Mouse (Mus musculus) neural tube, embryonic 12.5 days (tissue): ENCODE results near the gene Hist1h4f. TPM values are rescaled to one million over a fixed set of nuclear protein-coding genes. Genes with fewer than 3 reads are reported as not detected.
"Not testable (repeated sequence)": the region's sequence is repeated elsewhere in the genome, so short reads cannot be mapped to it uniquely, and the experiment has no call there.

Source experiments
- ATAC-seq: fragments of 200-750 bp; cut with Nextera tagmentation; 2 replicates; pipeline ENCODE4 v1.8.0; 2017; ENCODE audit warnings: low read depth, mild to moderate bottlenecking, moderate TSS enrichment, moderate library complexity; ENCODE audit not compliant: low FRiP score
- H3K27ac ChIP-seq: fragments of 300-500 bp; sonication (generic); 2 replicates; pipeline ENCODE4 v1.5.1; 2016
- H3K27me3 ChIP-seq: fragments of 300-500 bp; sonication (generic); replicated peaks from 2 replicates; pipeline ENCODE4 v1.6.1; 2016; ENCODE audit warnings: mild to moderate bottlenecking
- H3K36me3 ChIP-seq: fragments of 300-500 bp; sonication (generic); 2 replicates; pipeline ENCODE4 v1.6.1; 2016; ENCODE audit warnings: mild to moderate bottlenecking
- H3K4me1 ChIP-seq: fragments of 300-500 bp; sonication (generic); 2 replicates; pipeline ENCODE4 v1.6.1; 2016
- H3K4me2 ChIP-seq: fragments of 300-500 bp; sonication (generic); replicated peaks from 2 replicates; pipeline ENCODE4 v1.6.1; 2016; ENCODE audit warnings: mild to moderate bottlenecking
- H3K4me3 ChIP-seq: fragments of 300-500 bp; sonication (generic); 2 replicates; pipeline ENCODE4 v1.5.1; 2016
- H3K9ac ChIP-seq: fragments of 300-500 bp; sonication (generic); 2 replicates; pipeline ENCODE4 v1.6.1; 2016; ENCODE audit warnings: mild to moderate bottlenecking
- H3K9me3 ChIP-seq: fragments of 300-500 bp; sonication (generic); 2 replicates; pipeline ENCODE4 v1.6.1; 2016; ENCODE audit warnings: mild to moderate bottlenecking
- WGBS: fragments of 180-500 bp; shearing (Covaris S2); methylation state at CpG from one replicate; pipeline ENCODE4 v1.1.7; 2016; 5-methylcytosine and 5-hydroxymethylcytosine counted together
- polyA plus RNA-seq: library from polyadenylated mRNA; unstranded; fragments of >200 nt; fragmentation: Nextera tagmentation; extraction: Ambion mirVana; gene quantifications from 2 replicates; pipeline ENCODE4 v1.2.1, GENCODE M21; 2016

The Hist1h4f gene
- polyA plus RNA-seq, 1 experiment from 2014 or later = 0.79 TPM

DNA sequence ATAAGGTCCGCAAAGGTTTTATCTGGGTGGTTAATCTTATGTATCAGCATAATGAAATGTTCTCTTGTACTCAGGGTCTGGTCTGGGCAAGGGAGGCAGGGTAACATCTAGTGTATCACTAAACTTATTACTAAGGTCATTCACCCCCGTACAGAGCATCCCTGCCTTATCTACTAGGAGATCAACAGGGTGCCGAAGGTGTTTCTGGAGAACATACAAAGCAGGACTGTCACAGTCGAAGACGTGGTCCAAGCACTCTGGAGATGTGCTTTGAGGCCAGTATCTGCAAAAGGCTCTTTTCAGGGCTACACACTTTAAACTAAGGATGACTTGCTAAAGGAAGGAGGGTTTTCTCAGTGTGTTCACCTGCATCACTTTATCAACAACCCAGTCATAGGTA lies 4.8 kb downstream of the Hist1h4f start:
- Histone ChIP-seq H3K27ac (no peak overlapping the region), H3K36me3 (no peaks in the 10 kb centered on the region), H3K9me3 (no peaks in the 10 kb centered on the region), H3K4me1 (peaks cover 7% of the 10 kb centered on the region; the same call in 1 of the 2 replicates), H3K9ac (no peak overlapping the region), H3K27me3 (no peaks in the 10 kb centered on the region), H3K4me2 (no peak overlapping the region), H3K4me3 (no peak overlapping the region)
- no peak for ATAC-seq
- 89% methylated on average over 5 of the region's 5 CpGs for WGBS

DNA sequence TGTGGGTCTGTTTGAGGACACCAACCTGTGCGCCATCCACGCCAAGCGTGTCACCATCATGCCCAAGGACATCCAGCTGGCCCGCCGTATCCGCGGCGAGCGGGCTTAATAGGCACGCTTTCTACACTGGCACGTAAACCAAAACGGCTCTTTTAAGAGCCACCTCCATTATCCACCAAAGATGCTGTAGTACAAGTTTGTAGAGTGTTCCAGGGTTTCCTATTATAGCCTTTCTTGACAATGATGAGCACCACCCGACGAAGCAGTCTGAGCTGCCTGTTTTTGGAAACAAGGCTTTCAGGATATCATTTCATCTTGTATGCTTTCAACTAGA lies 6.7 kb downstream of the Hist1h4f start:
- ATAC-seq = peak; percentile 1
- Histone ChIP-seq H3K4me3 (peak overlapping the region; percentile 48), H3K4me2 (peak overlapping the region; percentile 52), H3K9ac (peak overlapping the region; percentile 61; the same call in 1 of the 2 replicates)
- H3K9me3 ChIP-seq, H3K4me1 ChIP-seq, H3K27ac ChIP-seq, H3K36me3 ChIP-seq, H3K27me3 ChIP-seq: not testable (repeated sequence)
- 0% methylated on average over 13 of the region's 14 CpGs for WGBS

DNA sequence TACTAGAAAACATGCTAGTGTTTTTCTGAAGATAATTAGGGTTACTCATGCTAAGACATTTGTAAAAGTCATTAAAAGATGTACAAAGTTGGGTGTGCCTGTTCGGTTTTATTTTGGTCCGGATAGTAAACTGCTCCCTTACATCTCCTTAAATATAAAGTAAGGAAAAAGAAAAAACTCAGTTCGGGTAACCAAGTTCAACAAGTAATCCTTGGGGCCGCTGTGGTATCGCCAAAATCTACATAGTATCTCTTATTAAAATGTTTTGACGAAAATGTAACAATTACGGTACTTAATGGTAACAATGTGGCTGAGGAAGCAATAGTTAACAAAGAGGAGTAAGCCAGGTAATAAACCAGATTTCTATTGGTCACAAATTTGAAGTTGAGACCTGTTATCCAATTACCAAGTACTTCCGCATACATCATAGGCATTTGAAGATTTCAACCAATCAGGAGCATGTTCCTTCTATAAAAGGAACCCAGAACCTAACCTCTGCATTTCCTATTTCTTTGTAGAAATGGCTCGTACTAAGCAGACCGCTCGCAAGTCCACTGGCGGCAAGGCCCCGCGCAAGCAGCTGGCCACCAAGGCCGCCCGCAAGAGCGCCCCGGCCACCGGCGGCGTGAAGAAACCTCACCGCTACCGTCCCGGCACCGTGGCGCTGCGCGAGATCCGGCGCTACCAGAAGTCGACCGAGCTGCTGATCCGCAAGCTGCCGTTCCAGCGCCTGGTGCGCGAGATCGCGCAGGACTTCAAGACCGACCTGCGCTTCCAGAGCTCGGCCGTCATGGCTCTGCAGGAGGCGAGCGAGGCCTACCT lies 7.3 kb downstream of the Hist1h4f start, which contains the start of gene Hist1h3f:
TSS of gene Hist1h3f (plus strand) at position 88 of the 822 bp plus-strand sequence.
- H3K4me2 ChIP-seq = peak within 1 kb of the TSS; percentile 68
- WGBS = under 1% methylated on average over 25 of the region's 45 CpGs
- peak; percentile 94 for ATAC-seq
- H3K27ac ChIP-seq = peak within 1 kb of the TSS; percentile 81
- no peaks in the 10 kb centered on the region for H3K4me1 ChIP-seq
- no peaks in the 10 kb centered on the region for H3K27me3 ChIP-seq
- peak within 1 kb of the TSS; percentile 61 for H3K9ac ChIP-seq
- peak within 1 kb of the TSS; percentile 48 for H3K4me3 ChIP-seq
- H3K9me3 ChIP-seq = no peaks in the 10 kb centered on the region
- H3K36me3 ChIP-seq = no peaks in the 10 kb centered on the region

DNA sequence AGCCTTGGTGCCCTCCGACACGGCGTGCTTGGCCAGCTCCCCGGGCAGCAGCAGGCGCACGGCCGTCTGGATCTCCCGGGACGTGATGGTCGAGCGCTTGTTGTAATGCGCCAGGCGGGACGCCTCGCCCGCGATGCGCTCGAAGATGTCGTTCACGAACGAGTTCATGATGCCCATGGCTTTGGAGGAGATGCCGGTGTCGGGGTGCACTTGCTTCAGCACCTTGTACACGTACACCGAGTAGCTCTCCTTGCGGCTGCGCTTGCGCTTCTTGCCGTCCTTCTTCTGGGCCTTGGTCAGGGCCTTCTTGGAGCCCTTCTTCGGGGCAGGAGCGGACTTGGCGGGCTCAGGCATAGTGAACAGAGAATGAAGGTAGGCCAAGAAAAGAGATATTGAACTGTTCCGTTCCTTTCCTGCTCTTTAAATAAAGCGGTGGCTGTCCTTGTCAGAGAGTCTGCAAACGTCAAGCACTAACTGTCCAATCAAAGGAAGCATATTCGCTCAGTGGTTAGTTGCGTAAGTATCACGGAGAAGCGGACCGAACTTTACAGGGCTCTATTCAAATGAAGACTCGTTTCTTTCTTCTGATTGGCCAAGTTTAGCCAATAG lies 8.3 kb downstream of the Hist1h4f start, which contains the start of gene Hist1h2bh:
TSS of gene Hist1h2bh (minus strand) at position 394 of the 609 bp plus-strand sequence.
- H3K27me3 ChIP-seq, H3K9me3 ChIP-seq, H3K4me1 ChIP-seq, H3K36me3 ChIP-seq: not testable (repeated sequence)
- peak within 1 kb of the TSS; percentile 68 for H3K4me2 ChIP-seq
- H3K27ac ChIP-seq = peak within 1 kb of the TSS; percentile 57; the same call in 1 of the 2 replicates
- peak within 1 kb of the TSS; percentile 48 for H3K4me3 ChIP-seq
- ATAC-seq = peak; percentile 91
- WGBS = under 1% methylated on average over 42 of the region's 42 CpGs
- peak within 1 kb of the TSS; percentile 56 for H3K9ac ChIP-seq

DNA sequence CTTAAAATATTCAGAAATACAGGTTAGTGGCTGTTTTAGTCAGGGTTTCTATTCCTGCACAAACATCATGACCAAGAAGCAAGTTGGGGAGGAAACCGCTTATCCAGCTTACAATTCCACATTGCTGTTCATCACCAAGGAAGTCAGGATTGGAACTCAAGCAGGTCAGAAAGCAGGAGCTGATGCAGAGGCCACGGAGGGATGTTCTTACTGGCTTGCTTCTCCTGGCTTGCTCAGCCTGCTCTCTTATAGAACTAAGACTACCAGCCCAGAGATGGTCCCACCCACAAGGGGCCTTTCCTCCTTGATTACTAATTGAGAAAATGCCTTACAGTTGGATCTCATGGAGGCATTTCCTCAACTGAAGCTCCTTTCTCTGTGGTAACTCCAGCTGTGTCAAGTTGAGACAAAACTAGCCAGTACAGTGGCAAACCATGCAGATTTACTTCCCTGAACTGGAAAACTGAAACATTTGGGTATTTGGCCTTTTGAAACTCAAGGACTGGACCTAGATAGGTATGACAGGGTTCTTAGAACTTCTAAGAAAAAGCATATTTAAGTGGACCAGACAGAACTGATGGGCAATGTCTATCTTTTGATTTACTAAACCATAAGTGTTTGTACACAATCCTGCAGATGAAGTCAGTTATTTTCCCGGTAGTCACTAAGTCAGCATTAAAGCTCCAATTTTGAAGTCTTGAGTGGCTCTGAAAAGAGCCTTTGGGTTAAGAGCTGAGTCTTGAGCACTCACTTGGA lies 9.0 kb downstream of the Hist1h4f start:
- H3K27me3 ChIP-seq, H3K9me3 ChIP-seq, ATAC-seq, H3K27ac ChIP-seq, H3K36me3 ChIP-seq, H3K4me1 ChIP-seq: not testable (repeated sequence)
- Histone ChIP-seq H3K4me3 (peak overlapping the region; percentile 42), H3K9ac (peak overlapping the region; percentile 56), H3K4me2 (peak overlapping the region; percentile 68)
- WGBS = 6% methylated on average over 3 of the region's 3 CpGs

DNA sequence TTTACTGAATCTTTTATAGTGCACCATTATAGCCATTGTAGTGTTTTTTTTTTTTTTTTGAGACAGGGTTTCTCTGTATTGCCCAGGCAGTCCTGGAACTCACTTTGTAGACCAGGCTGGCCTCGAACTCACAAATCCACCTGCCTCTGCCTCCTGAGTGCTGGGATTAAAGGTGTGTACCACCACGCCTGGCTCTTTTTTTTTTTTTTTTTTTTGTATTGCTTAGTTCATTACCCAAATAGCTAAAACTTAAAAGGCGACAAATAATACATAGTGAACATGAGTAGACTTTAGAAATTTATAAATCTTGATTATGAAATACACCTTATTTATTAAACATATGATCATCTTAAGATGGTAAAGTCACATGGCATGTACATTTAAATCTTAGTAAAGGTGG lies 10.0 kb downstream of the Hist1h4f start:
- Histone ChIP-seq H3K9ac (no peak overlapping the region), H3K4me3 (no peak overlapping the region), H3K27ac (no peak overlapping the region), H3K4me2 (no peak overlapping the region), H3K4me1 (peaks cover under 1% of the 10 kb centered on the region), H3K27me3 (no peaks in the 10 kb centered on the region), H3K9me3 (no peaks in the 10 kb centered on the region), H3K36me3 (no peaks in the 10 kb centered on the region)
- ATAC-seq = no peak
- WGBS = 81% methylated on average over 3 of the region's 3 CpGs

DNA sequence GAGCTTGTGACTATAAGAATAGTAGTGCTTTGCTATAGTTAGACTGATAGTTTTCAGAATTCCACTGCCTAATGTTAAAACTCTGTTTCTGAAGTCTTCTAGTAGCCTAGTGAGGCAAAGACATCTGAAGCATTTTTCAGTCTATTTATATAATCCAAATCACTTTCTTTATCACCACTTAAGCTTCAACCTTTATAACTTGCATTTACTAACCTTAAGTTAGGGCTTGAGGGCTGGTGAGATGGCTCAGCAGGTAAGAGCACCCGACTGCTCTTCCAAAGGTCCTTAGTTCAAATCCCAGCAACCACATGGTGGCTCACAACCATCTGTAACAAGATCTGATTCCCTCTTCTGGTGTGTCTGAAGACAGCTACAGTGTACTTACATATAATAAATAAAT lies 11.6 kb downstream of the Hist1h4f start:
- not testable (repeated sequence) for H3K36me3 ChIP-seq, H3K4me1 ChIP-seq, H3K27ac ChIP-seq, H3K9ac ChIP-seq, H3K27me3 ChIP-seq, H3K4me2 ChIP-seq, H3K4me3 ChIP-seq, ATAC-seq, H3K9me3 ChIP-seq
- 79% methylated on average over 1 of the region's 1 CpGs for WGBS

DNA sequence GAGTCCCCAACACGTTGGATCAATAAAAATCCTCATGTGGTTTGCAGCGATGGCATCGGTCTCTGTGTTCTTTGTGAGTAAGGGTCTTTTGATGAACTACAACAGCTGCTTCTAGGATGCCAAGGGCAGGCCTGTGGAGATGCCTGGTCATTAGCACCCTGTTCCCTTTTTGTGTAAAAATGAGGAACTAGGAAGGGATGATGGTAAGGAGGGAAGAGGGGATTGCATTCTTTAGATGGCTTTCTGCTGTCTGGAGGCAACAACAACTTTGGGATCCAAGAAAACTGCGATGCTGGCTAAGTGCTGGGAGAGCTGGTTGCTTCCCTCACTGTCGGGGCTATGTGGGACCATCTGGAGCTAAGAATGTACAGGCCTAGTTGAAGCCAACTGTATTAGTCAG lies 13.2 kb downstream of the Hist1h4f start:
- peaks cover 11% of the 10 kb centered on the region for H3K4me1 ChIP-seq
- ATAC-seq = no peak
- H3K4me3 ChIP-seq = no peak overlapping the region
- H3K27me3 ChIP-seq = no peaks in the 10 kb centered on the region
- H3K27ac ChIP-seq = no peak overlapping the region
- 70% methylated on average over 5 of the region's 5 CpGs for WGBS
- H3K36me3 ChIP-seq = no peaks in the 10 kb centered on the region
- H3K9me3 ChIP-seq = no peaks in the 10 kb centered on the region
- H3K4me2 ChIP-seq = no peak overlapping the region
- H3K9ac ChIP-seq = no peak overlapping the region

DNA sequence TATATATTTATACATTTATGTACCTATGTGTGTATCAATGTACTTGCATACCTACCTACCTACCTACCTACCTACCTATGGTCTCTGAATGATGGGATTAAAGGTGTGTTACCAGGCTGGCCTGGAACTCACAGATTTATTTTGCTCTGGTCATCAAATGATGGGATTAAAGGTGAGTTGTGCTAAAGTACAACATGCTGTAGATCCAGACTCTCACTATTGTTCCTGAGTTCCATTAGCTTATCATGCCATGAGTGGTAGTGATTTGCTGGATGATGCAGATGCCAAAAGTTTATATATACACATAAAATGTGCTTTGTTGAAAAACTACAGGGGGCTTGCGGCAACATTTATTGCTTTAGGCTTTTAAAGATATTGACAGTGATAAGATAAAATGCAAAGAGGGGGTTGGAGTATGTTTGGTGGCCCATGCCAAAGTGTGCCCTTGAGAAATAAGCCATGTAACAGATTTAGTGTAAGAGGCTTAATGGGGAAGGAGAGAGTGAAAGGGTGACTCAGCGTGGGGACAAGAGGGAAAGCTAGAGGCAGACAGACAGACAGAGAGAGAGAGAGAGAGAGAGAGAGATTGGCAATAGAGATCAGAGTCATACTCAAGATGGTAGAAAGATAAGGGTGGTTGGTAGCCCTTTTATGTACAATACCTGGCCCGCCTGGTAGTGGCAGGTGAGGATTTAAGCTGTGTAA lies 14.3 kb downstream of the Hist1h4f start:
- H3K27ac ChIP-seq = no peak overlapping the region
- 77% methylated on average over 3 of the region's 3 CpGs for WGBS
- no peaks in the 10 kb centered on the region for H3K36me3 ChIP-seq

DNA sequence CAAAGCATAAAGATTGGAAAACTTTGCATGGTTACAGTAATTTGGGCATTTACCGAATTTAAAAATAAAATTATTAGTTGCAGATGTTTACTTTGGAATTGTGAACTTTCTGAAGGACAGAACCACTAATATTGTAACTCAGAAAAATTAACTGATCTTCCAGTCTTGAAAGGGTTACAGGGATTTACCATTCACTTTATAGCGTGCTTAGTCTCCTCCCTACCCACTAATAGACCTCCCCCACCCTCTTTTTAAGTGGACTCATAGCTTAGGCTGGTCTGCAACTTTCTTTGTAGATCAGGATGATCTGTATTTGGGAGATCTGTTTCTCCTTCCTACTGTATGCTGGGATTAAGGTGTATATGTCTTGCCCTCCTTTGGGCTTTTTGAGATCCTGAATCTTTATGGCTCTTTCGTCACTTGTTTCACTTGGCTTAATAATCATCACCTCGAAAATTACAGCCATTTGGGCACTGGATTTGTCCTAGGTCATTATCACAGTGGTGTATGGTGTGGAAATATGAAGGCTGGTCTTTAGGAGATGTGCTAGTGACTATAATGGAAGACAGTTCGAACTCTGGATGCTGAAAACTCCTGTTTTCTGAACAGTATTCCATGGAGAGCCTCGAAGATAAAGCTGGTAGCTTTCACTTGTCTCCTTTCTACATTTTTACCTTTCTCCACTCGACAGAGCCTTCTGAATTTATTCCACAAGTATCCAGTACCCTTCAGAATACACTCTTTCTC lies 15.2 kb downstream of the Hist1h4f start:
- 18% methylated on average over 7 of the region's 7 CpGs for WGBS
- Histone ChIP-seq H3K27ac (no peak overlapping the region), H3K9ac (peak overlapping the region; percentile 62), H3K27me3 (no peaks in the 10 kb centered on the region), H3K36me3 (no peaks in the 10 kb centered on the region), H3K4me1 (peaks cover 22% of the 10 kb centered on the region), H3K9me3 (no peaks in the 10 kb centered on the region), H3K4me3 (peak overlapping the region; percentile 31), H3K4me2 (peak overlapping the region; percentile 70)
- no peak for ATAC-seq

More for the DNA sequence above, 14.3 kb downstream of the Hist1h4f start:
- ATAC-seq = no peak
- Histone ChIP-seq H3K4me3 (no peak overlapping the region), H3K27me3 (no peaks in the 10 kb centered on the region), H3K4me2 (peak overlapping the region; percentile 70), H3K4me1 (peaks cover 22% of the 10 kb centered on the region), H3K9me3 (no peaks in the 10 kb centered on the region), H3K9ac (no peak overlapping the region)
